Mouse (Mus musculus): Measurements from ENCODE around the gene Cldn8. TPM values are rescaled to one million over a fixed set of nuclear protein-coding genes. Genes with fewer than 3 reads are reported as not detected.

Cldn8 gene
- polyA plus RNA-seq (2021; fragmentation: Nextera tagmentation), result not detected in 2 replicates
- long read RNA-seq, experiment 1, result 0 reads
- long read RNA-seq, experiment 2, result 0 reads

GRCm38 (mm10) chr16:88563045-88563913, at the start of gene Cldn8:
TSS of gene Cldn8 (minus strand) at chr16:88563183.

GRCm38 (mm10) chr16:88611922-88612321, 48.9 kb upstream of the Cldn8 start, which contains the start of gene Krtap24-1:
TSS of gene Krtap24-1 (minus strand) at chr16:88612279.

Other genes with a start within 250 kb of the Cldn8 start
- not detected in 2 replicates for gene Cldn17, start 56.2 kb downstream of the Cldn8 start, polyA plus RNA-seq (2021; fragmentation: Nextera tagmentation)
- not detected in 2 replicates for gene Krtap24-1, start 49.1 kb upstream of the Cldn8 start, polyA plus RNA-seq (2021; fragmentation: Nextera tagmentation)
- gene 2310079G19Rik, start 64.5 kb upstream of the Cldn8 start, polyA plus RNA-seq (2021; fragmentation: Nextera tagmentation), result not detected in 2 replicates
- gene Krtap26-1, start 84.6 kb upstream of the Cldn8 start, polyA plus RNA-seq (2021; fragmentation: Nextera tagmentation), result not detected in 2 replicates
- gene Krtap27-1, start 108.5 kb upstream of the Cldn8 start, polyA plus RNA-seq (2021; fragmentation: Nextera tagmentation), result not detected in 2 replicates
- gene 2310061N02Rik, start 144.8 kb upstream of the Cldn8 start, polyA plus RNA-seq (2021; fragmentation: Nextera tagmentation), result not detected in 2 replicates
- gene Krtap13-1, start 165.7 kb upstream of the Cldn8 start, polyA plus RNA-seq (2021; fragmentation: Nextera tagmentation), result not detected in 2 replicates
- gene Krtap13, start 188.5 kb upstream of the Cldn8 start, polyA plus RNA-seq (2021; fragmentation: Nextera tagmentation), result not detected in 2 replicates
- gene 2310034C09Rik, start 195.7 kb upstream of the Cldn8 start, polyA plus RNA-seq (2021; fragmentation: Nextera tagmentation), result not detected in 2 replicates
- not detected in 2 replicates for gene 2310057N15Rik, start 211.0 kb upstream of the Cldn8 start, polyA plus RNA-seq (2021; fragmentation: Nextera tagmentation)
- not detected in 2 replicates for gene Gm5965, start 214.7 kb upstream of the Cldn8 start, polyA plus RNA-seq (2021; fragmentation: Nextera tagmentation)
- not detected in 2 replicates for gene Gm20741, start 249.0 kb upstream of the Cldn8 start, polyA plus RNA-seq (2021; fragmentation: Nextera tagmentation)

Measured in layer of hippocampus, adult 6 months (tissue).